Mouse (Mus musculus): Measurements from ENCODE around the gene Smad9. TPM values are rescaled to one million over a fixed set of nuclear protein-coding genes. Genes with fewer than 3 reads are reported as not detected.
A peak's percentile ranks its signal among the peaks of the same experiment; 100 is the strongest.

Gene Smad9
- polyA plus RNA-seq, 1 experiment from 2014 or later = 0.70 TPM

GRCm38 (mm10) chr3:54793762-54794161 lies 38.4 kb downstream of the Smad9 start:
- H3K36me3 ChIP-seq = peaks cover 5% of the 10 kb centered on the region; the same call in 1 of the 2 replicates
- H3K27ac ChIP-seq (replicated peaks) = no peak overlapping the region
- 84% methylated on average over 6 of the region's 6 CpGs for WGBS
- peaks cover 5% of the 10 kb centered on the region; the same call in 1 of the 2 replicates for H3K9me3 ChIP-seq
- H3K4me2 ChIP-seq = no peak overlapping the region
- H3K4me3 ChIP-seq = no peak overlapping the region
- H3K27me3 ChIP-seq = no peaks in the 10 kb centered on the region
- H3K9ac ChIP-seq = no peak overlapping the region
- ATAC-seq (ENCODE audit: low read depth) = no peak
- H3K4me1 ChIP-seq (replicated peaks) = no peaks in the 10 kb centered on the region

GRCm38 (mm10) chr3:54795379-54795778 lies 40.0 kb downstream of the Smad9 start:
- no peak for ATAC-seq (ENCODE audit: low read depth)
- Histone ChIP-seq H3K27ac (replicated peaks) (no peak overlapping the region), H3K4me2 (no peak overlapping the region), H3K4me1 (replicated peaks) (no peaks in the 10 kb centered on the region), H3K9ac (no peak overlapping the region), H3K27me3 (no peaks in the 10 kb centered on the region), H3K36me3 (peaks cover 5% of the 10 kb centered on the region; the same call in 1 of the 2 replicates), H3K4me3 (no peak overlapping the region), H3K9me3 (peaks cover 5% of the 10 kb centered on the region; the same call in 1 of the 2 replicates)
- WGBS = 93% methylated on average over 5 of the region's 5 CpGs

- Histone ChIP-seq H3K4me1 (replicated peaks) (no peaks in the 10 kb centered on the region), H3K27ac (replicated peaks) (no peak overlapping the region), H3K27me3 (no peaks in the 10 kb centered on the region), H3K36me3 (peaks cover 5% of the 10 kb centered on the region; the same call in 1 of the 2 replicates), H3K4me3 (no peak overlapping the region), H3K4me2 (no peak overlapping the region), H3K9me3 (peaks cover 5% of the 10 kb centered on the region; the same call in 1 of the 2 replicates), H3K9ac (no peak overlapping the region)
- 95% methylated on average over 1 of the region's 1 CpGs for WGBS
- ATAC-seq (ENCODE audit: low read depth) = no peak
Measured at GRCm38 (mm10) chr3:54795806-54796205, 40.4 kb downstream of the Smad9 start.

- Histone ChIP-seq H3K27me3 (no peaks in the 10 kb centered on the region), H3K36me3 (peaks cover 5% of the 10 kb centered on the region; the same call in 1 of the 2 replicates), H3K4me3 (no peak overlapping the region), H3K9me3 (peaks cover 5% of the 10 kb centered on the region; the same call in 1 of the 2 replicates), H3K9ac (no peak overlapping the region), H3K4me2 (no peak overlapping the region), H3K27ac (replicated peaks) (no peak overlapping the region), H3K4me1 (replicated peaks) (no peaks in the 10 kb centered on the region)
- ATAC-seq (ENCODE audit: low read depth) = peak; percentile 61; the same call in 1 of the 2 replicates
- WGBS = 41% methylated on average over 16 of the region's 16 CpGs
Measured at GRCm38 (mm10) chr3:54797211-54797610, 41.8 kb downstream of the Smad9 start.

GRCm38 (mm10) chr3:54803713-54804112 lies 48.3 kb downstream of the Smad9 start:
- peaks cover 24% of the 10 kb centered on the region for H3K4me1 ChIP-seq (replicated peaks)
- WGBS = 95% methylated on average over 8 of the region's 8 CpGs
- peaks cover 22% of the 10 kb centered on the region for H3K36me3 ChIP-seq
- H3K27me3 ChIP-seq = no peaks in the 10 kb centered on the region
- no peaks in the 10 kb centered on the region for H3K9me3 ChIP-seq
- H3K27ac ChIP-seq (replicated peaks) = no peak overlapping the region
- ATAC-seq (ENCODE audit: low read depth) = no peak
- no peak overlapping the region for H3K9ac ChIP-seq
- H3K4me2 ChIP-seq = no peak overlapping the region
- no peak overlapping the region for H3K4me3 ChIP-seq

GRCm38 (mm10) chr3:54807061-54807661 lies 51.8 kb downstream of the Smad9 start:
- under 1% methylated on average over 56 of the region's 56 CpGs for WGBS
- peak; percentile 81 for ATAC-seq (ENCODE audit: low read depth)
- H3K9me3 ChIP-seq = no peaks in the 10 kb centered on the region
- H3K4me2 ChIP-seq = peak overlapping the region; percentile 96
- peak overlapping the region; percentile 90 for H3K4me3 ChIP-seq
- H3K9ac ChIP-seq = peak overlapping the region; percentile 97
- peaks cover 22% of the 10 kb centered on the region for H3K36me3 ChIP-seq
- H3K27ac ChIP-seq (replicated peaks) = peak overlapping the region; percentile 96
- H3K27me3 ChIP-seq = no peaks in the 10 kb centered on the region
- peaks cover 24% of the 10 kb centered on the region for H3K4me1 ChIP-seq (replicated peaks)

GRCm38 (mm10) chr3:54807666-54808217 lies 52.4 kb downstream of the Smad9 start, which contains the start of gene Rfxap:
Rfxap (minus strand) TSS chr3:54807791.
- peak within 1 kb of the TSS; percentile 96 for H3K4me2 ChIP-seq
- H3K9ac ChIP-seq = peak within 1 kb of the TSS; percentile 97
- peaks cover 24% of the 10 kb centered on the region for H3K4me1 ChIP-seq (replicated peaks)
- 1% methylated on average over 52 of the region's 52 CpGs for WGBS
- ATAC-seq (ENCODE audit: low read depth) = peak; percentile 93
- H3K36me3 ChIP-seq = peaks cover 22% of the 10 kb centered on the region
- peak within 1 kb of the TSS; percentile 96 for H3K27ac ChIP-seq (replicated peaks)
- no peaks in the 10 kb centered on the region for H3K9me3 ChIP-seq
- H3K27me3 ChIP-seq = no peaks in the 10 kb centered on the region
- H3K4me3 ChIP-seq = peak within 1 kb of the TSS; percentile 90

- WGBS = 67% methylated on average over 5 of the region's 5 CpGs
- no peak for ATAC-seq (ENCODE audit: low read depth)
- Histone ChIP-seq H3K36me3 (peaks cover 9% of the 10 kb centered on the region), H3K4me3 (no peak overlapping the region), H3K27me3 (no peaks in the 10 kb centered on the region), H3K27ac (replicated peaks) (no peak overlapping the region), H3K4me1 (replicated peaks) (peaks cover 24% of the 10 kb centered on the region), H3K4me2 (no peak overlapping the region), H3K9me3 (no peaks in the 10 kb centered on the region), H3K9ac (no peak overlapping the region)
Measured at GRCm38 (mm10) chr3:54809111-54809510, 53.7 kb downstream of the Smad9 start.

GRCm38 (mm10) chr3:54811616-54812015 lies 56.2 kb downstream of the Smad9 start:
- Histone ChIP-seq H3K27me3 (no peaks in the 10 kb centered on the region), H3K9me3 (no peaks in the 10 kb centered on the region), H3K36me3 (no peaks in the 10 kb centered on the region), H3K4me1 (replicated peaks) (peaks cover 7% of the 10 kb centered on the region), H3K9ac (no peak overlapping the region), H3K27ac (replicated peaks) (no peak overlapping the region), H3K4me2 (no peak overlapping the region), H3K4me3 (no peak overlapping the region)
- WGBS = 53% methylated on average over 1 of the region's 1 CpGs
- ATAC-seq (ENCODE audit: low read depth) = no peak

GRCm38 (mm10) chr3:54813418-54813988 lies 58.1 kb downstream of the Smad9 start:
- ATAC-seq (ENCODE audit: low read depth) = no peak
- H3K9me3 ChIP-seq = no peaks in the 10 kb centered on the region

GRCm38 (mm10) chr3:54814622-54815021 lies 59.2 kb downstream of the Smad9 start:
- Histone ChIP-seq H3K4me3 (no peak overlapping the region), H3K9me3 (no peaks in the 10 kb centered on the region), H3K36me3 (no peaks in the 10 kb centered on the region), H3K27me3 (no peaks in the 10 kb centered on the region), H3K9ac (no peak overlapping the region), H3K27ac (replicated peaks) (no peak overlapping the region), H3K4me2 (no peak overlapping the region), H3K4me1 (replicated peaks) (no peaks in the 10 kb centered on the region)
- ATAC-seq (ENCODE audit: low read depth) = no peak
- WGBS = 83% methylated on average over 6 of the region's 6 CpGs

More at GRCm38 (mm10) chr3:54813418-54813988, 58.1 kb downstream of the Smad9 start:
- no peak overlapping the region for H3K9ac ChIP-seq
- no peaks in the 10 kb centered on the region for H3K36me3 ChIP-seq
- H3K4me3 ChIP-seq = no peak overlapping the region
- H3K27ac ChIP-seq (replicated peaks) = no peak overlapping the region
- 72% methylated on average over 6 of the region's 6 CpGs for WGBS
- no peaks in the 10 kb centered on the region for H3K27me3 ChIP-seq
- no peak overlapping the region for H3K4me2 ChIP-seq
- H3K4me1 ChIP-seq (replicated peaks) = no peaks in the 10 kb centered on the region; the same call in 1 of the 2 replicates

- Histone ChIP-seq H3K9ac (no peak overlapping the region), H3K4me3 (no peak overlapping the region), H3K27me3 (no peaks in the 10 kb centered on the region), H3K4me2 (no peak overlapping the region), H3K27ac (replicated peaks) (no peak overlapping the region), H3K36me3 (no peaks in the 10 kb centered on the region), H3K4me1 (replicated peaks) (no peaks in the 10 kb centered on the region), H3K9me3 (no peaks in the 10 kb centered on the region)
- ATAC-seq (ENCODE audit: low read depth) = no peak
- 22% methylated on average over 3 of the region's 3 CpGs for WGBS
Measured at GRCm38 (mm10) chr3:54815292-54815691, 59.9 kb downstream of the Smad9 start.
